Mouse (Mus musculus): ENCODE data around the gene Slc2a4.

The Slc2a4 gene

GRCm38 (mm10) chr11:69981141-69981762 is 33.3 kb upstream of the Slc2a4 start, which contains the start of gene Ctdnep1:
Gene Ctdnep1, plus strand, starts transcription at chr11:69981156.
- CTCF ChIA-PET = interaction anchor here (0.6 to 1.9 kb wide), 12 partner anchors 10 to 250 kb away, joined by 3 to 18 read pairs (median 6); partner anchors contain the start of gene Gabarap (in 1 of the 4)
- POLR2A ChIA-PET = interaction anchor here (0.6 to 8.0 kb wide), 89 partner anchors 8 to 719 kb away, joined by 3 to 137 read pairs (median 5); partner anchors contain the start of genes 2810408A11Rik (in 3 of the 4), Cldn7 (in 3 of the 4), Eif5a (in 3 of the 4) and Gabarap (in 3 of the 4)

DNA sequence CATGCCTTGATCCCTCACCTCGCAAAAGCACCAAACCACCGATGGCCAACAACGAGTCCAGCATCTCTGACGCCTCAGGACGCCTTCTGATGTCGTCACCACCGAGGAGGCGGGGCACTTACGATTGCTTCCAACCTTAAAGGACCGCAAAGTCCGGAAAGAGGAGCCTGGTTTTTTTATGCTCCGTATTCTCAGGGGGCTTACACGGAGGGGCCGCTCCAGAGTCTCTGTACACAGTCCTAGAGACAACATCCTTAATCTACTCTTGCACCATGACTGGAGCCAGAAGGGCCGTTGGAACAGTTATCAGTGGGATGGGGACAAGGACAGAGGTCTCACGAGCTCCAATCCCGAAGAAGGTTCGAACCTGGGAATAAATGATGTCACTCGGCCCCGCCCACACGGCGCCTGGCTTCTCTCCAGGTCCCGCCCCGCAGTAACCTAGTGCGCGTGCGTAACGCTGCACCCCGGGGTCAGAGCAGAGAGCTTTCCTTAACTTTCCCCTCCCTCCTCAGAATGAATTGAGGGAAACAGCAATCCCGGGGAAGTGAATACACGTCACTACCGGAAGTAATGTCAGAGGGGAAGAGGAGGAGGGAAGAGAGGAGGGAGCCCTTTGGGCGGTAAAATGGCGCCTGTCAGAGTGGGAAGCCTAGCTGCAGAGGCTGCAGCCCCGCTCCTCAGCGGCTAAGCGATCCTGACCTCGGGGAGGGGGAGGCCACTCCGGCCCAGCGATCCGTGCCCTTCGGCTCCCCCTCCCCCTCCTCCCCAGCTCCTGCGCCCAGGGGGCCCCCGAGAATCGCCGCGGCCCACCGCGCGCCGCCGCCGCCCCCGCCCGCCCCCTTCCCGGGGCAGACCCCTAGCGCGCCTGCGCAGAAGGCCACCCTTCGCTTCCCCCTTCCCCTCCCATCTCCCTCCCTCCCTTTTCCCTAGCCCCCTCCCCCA is 32.5 kb upstream of the Slc2a4 start:
- ChIA-PET POLR2A (interaction anchor here (0.6 to 8.0 kb wide), 134 partner anchors 8 to 720 kb away, joined by 3 to 137 read pairs (median 4); partner anchors contain the start of genes 2810408A11Rik (in 3 of the 4), Cldn7 (in 3 of the 4), Dvl2 (in 3 of the 4) and Eif5a (in 3 of the 4)), CTCF (interaction anchor here in 3 of 4 experiments (0.6 to 1.9 kb wide), 15 partner anchors 11 to 249 kb away, joined by 3 to 18 read pairs (median 4); partner anchors contain the start of gene Gabarap (in 1 of the 3))

DNA sequence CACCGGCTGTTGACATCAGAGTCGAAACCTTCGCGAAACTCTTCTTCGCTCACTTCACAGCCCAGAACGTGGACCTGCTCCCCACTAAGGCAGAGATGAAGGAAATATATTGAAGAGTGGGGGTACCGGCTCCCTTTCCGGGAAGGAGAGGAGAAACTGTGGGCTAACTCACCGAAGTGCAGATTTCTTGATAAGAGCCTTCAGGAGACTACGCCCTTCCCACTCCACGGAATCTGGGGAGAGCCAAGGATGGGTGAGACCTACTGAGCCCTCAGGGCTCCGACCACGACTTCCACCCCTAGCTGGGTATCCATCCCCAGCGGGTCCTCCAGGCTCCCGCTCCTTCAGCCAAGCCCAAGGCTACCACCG is 31.8 kb upstream of the Slc2a4 start:
- ChIA-PET CTCF (interaction anchor here in 2 of 4 experiments (0.6 to 1.9 kb wide), 13 partner anchors 12 to 222 kb away, joined by 3 to 18 read pairs (median 4); partner anchors contain the start of gene Gabarap (in 1 of the 2)), POLR2A (interaction anchor here (0.6 to 8.0 kb wide), 116 partner anchors 8 to 689 kb away, joined by 3 to 137 read pairs (median 5); partner anchors contain the start of genes 2810408A11Rik (in 3 of the 4), Cldn7 (in 3 of the 4), Dvl2 (in 3 of the 4) and Eif5a (in 3 of the 4))

GRCm38 (mm10) chr11:69976271-69976670 is 28.3 kb upstream of the Slc2a4 start:
- POLR2A ChIA-PET = interaction anchor here in 3 of 4 experiments (0.5 to 2.0 kb wide), 8 partner anchors 10 to 938 kb away, joined by 3 to 5 read pairs (median 4); partner anchors contain the start of genes Dvl2 (in 1 of the 3) and Gabarap (in 1 of the 3)
- CTCF ChIA-PET = interaction anchor here in 1 of 4 experiments (0.6 to 0.7 kb wide), 2 partner anchors 25 to 201 kb away, joined by 4 to 13 read pairs; no protein-coding TSS in a partner anchor

- ChIA-PET CTCF (interaction anchor here in 1 of 4 experiments (0.7 kb wide), 1 partner anchor 215 kb away, joined by 3 read pairs; no protein-coding TSS in a partner anchor), POLR2A (interaction anchor here in 2 of 4 experiments (1.0 to 2.0 kb wide), 4 partner anchors 11 to 41 kb away, joined by 4 to 5 read pairs (median 4); partner anchors contain the start of gene Gabarap (in 2 of the 2))
Observed at GRCm38 (mm10) chr11:69974907-69975306, 26.9 kb upstream of the Slc2a4 start.

DNA sequence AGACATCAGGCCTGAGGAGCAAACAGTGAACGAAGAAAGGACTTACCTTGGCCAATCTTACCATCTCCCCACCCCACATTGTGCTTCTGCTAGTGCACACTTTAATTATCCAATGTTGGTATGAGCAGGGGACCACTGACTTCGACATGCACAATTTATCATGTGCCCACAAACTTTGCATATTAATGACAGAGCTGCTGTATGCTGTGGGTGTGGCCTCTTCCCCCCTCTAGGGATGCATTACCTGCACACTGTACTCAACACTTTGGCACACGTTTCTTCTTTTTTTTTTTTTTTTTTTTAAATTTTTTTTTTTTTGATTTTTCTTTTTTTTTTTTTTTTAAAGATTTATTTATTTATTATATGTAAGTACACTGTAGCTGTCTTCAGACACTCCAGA is 22.8 kb upstream of the Slc2a4 start:
- CTCF ChIA-PET = interaction anchor here in 1 of 4 experiments (0.6 kb wide), 1 partner anchor 230 kb away, joined by 4 read pairs; no protein-coding TSS in a partner anchor
- POLR2A ChIA-PET = interaction anchor here (0.6 to 9.1 kb wide), 11 partner anchors 9 to 361 kb away, joined by 3 to 62 read pairs (median 4); partner anchors contain the start of genes Ctdnep1 (in 2 of the 4), Elp5 (in 1 of the 4) and Slc2a4 (in 1 of the 4)

GRCm38 (mm10) chr11:69970222-69970621 is 22.2 kb upstream of the Slc2a4 start:
- ChIA-PET POLR2A (interaction anchor here (0.6 to 9.1 kb wide), 9 partner anchors 10 to 50 kb away, joined by 3 to 62 read pairs (median 4); partner anchors contain the start of genes Ctdnep1 (in 2 of the 4), Acadvl (in 1 of the 4), Elp5 (in 1 of the 4) and Slc2a4 (in 1 of the 4)), CTCF (no interaction called here)

DNA sequence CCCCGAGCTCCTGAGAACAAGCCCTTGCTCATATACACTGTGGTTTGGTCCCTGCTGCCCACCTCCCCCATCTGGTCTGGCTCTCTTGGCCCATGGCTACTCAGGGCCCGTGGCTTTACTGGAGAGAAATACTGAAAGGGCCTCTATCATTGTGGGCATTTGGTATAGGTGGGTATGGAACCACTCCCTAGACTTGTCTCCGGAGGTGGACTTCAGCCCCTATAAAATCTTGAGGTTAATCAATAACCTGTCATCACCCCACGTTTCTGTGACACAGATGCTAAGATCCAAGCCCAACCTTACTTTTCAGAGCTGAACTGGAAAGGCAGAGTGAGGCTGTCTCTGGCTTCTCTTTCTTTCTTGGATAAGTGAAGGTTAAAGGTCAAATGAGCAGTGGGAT is 20.8 kb upstream of the Slc2a4 start:
- POLR2A ChIA-PET = interaction anchor here (0.7 to 9.1 kb wide), 11 partner anchors 12 to 212 kb away, joined by 3 to 62 read pairs (median 5); partner anchors contain the start of genes Ctdnep1 (in 2 of the 4), Elp5 (in 2 of the 4), Gabarap (in 1 of the 4) and Slc2a4 (in 1 of the 4)
- CTCF ChIA-PET = interaction anchor here in 1 of 4 experiments (0.7 kb wide), 1 partner anchor 540 kb away, joined by 9 read pairs; no protein-coding TSS in a partner anchor

- CTCF ChIA-PET = interaction anchor here in 2 of 4 experiments (1.2 to 4.8 kb wide), 7 partner anchors 16 to 246 kb away, joined by 3 to 30 read pairs (median 13); partner anchors contain the start of genes Ybx2 (in 2 of the 2), Slc16a11 (in 1 of the 2) and Slc2a4 (in 1 of the 2)
- POLR2A ChIA-PET = interaction anchor here in 3 of 4 experiments (0.5 to 9.1 kb wide), 19 partner anchors 9 to 80 kb away, joined by 3 to 62 read pairs (median 5); partner anchors contain the start of genes Ctdnep1 (in 3 of the 3), Elp5 (in 2 of the 3), Slc2a4 (in 2 of the 3) and 2810408A11Rik (in 1 of the 3)
Observed at GRCm38 (mm10) chr11:69966860-69967517, 19.0 kb upstream of the Slc2a4 start.

DNA sequence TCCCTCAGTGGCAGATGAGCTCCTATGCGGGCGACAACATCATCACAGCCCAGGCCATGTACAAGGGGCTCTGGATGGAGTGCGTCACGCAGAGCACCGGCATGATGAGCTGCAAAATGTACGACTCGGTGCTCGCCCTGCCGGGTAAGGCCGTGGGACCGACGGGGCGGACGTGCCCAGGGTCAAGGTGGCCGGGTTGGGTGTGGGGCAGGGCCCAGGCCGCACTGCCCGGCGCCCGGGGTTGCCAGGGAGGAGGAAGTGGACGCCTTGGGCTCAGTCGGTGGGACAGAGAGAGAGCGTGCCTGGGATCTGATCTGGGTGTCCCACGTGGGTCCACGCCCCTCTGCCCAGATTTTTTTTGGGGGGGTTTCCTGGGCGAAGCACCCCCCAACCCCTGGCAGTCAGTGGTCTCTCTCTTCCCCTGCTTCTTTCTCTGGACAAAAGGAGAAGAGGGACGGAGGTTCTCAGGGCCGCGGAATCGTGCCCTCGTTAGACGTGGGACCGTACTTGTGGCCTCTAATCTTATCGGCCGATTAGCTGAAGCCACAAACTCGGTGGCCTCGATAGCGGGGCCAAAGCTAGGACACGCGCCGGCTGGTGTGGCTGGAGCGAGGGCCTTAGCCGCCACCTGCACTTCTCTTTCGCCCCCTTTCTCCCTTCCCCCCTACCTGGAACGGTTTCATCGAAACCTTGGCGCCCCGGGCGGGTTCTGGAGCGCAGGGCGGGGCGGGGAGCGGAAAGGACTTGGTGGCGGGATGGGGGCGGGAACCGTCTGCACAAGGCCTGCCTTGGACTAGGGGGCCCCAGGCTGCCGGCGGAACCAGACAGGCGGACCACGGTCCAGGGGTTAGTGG is 18.2 kb upstream of the Slc2a4 start:
- ChIA-PET POLR2A (interaction anchor here in 3 of 4 experiments (0.5 to 9.1 kb wide), 33 partner anchors 10 to 681 kb away, joined by 3 to 62 read pairs (median 5); partner anchors contain the start of genes Ctdnep1 (in 3 of the 3), Eif5a (in 2 of the 3), Elp5 (in 2 of the 3) and Gabarap (in 2 of the 3)), CTCF (interaction anchor here in 3 of 4 experiments (0.5 to 4.8 kb wide), 12 partner anchors 14 to 247 kb away, joined by 3 to 30 read pairs (median 5); partner anchors contain the start of genes Ybx2 (in 2 of the 3), Slc16a11 (in 1 of the 3) and Slc2a4 (in 1 of the 3))

DNA sequence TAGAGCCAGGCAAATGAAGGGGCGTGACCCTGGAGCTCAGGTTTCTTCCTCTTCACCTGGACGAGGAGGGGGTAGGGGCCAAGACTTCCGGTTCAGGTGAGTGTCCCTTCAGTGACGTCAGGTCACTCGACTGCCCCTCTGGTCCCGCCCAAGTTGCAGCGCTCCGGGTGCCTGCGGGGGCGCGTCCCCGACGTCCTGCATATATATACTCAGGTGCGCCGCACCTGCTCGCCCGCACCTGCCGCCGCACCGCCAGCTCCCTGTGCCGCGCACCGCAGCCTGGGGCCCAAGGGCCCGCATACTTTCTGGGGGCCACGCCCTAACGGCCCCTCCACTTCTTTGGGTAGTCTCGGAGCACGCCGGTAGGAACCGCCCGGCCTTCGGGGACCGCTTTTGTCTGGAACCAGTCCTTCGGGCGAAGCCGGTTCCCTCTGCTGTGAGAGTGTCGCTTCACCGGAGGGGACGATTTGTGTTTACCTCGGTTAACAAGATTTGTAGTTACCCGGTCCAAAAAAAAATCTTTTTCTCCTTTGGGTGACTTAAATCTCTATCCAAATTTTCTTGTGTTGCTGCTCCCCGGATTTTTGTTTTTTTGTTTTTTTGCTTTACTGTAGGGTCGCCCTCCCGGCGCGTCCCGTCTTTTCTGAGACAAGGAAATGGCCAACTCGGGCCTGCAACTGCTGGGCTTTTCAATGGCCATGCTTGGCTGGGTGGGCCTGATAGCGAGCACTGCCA is 17.4 kb upstream of the Slc2a4 start:
- ChIA-PET CTCF (interaction anchor here (0.5 to 4.8 kb wide), 16 partner anchors 13 to 249 kb away, joined by 3 to 30 read pairs (median 4); partner anchors contain the start of genes Ybx2 (in 2 of the 4), Slc16a11 (in 1 of the 4) and Slc2a4 (in 1 of the 4)), POLR2A (interaction anchor here (0.8 to 9.1 kb wide), 34 partner anchors 10 to 681 kb away, joined by 3 to 62 read pairs (median 5); partner anchors contain the start of genes Ctdnep1 (in 3 of the 4), Eif5a (in 2 of the 4), Elp5 (in 2 of the 4) and Slc2a4 (in 2 of the 4))

GRCm38 (mm10) chr11:69964650-69965270 is 16.8 kb upstream of the Slc2a4 start, which contains the start of gene Cldn7:
Gene Cldn7, plus strand, starts transcription at chr11:69964779.
- ChIA-PET CTCF (interaction anchor here (0.5 to 4.8 kb wide), 17 partner anchors 12 to 1214 kb away, joined by 3 to 30 read pairs (median 4); partner anchors contain the start of genes Ybx2 (in 2 of the 4) and Slc2a4 (in 1 of the 4)), POLR2A (interaction anchor here (0.7 to 9.1 kb wide), 37 partner anchors 9 to 682 kb away, joined by 3 to 62 read pairs (median 4); partner anchors contain the start of genes Ctdnep1 (in 3 of the 4), Eif5a (in 2 of the 4), Elp5 (in 2 of the 4) and Slc2a4 (in 2 of the 4))

DNA sequence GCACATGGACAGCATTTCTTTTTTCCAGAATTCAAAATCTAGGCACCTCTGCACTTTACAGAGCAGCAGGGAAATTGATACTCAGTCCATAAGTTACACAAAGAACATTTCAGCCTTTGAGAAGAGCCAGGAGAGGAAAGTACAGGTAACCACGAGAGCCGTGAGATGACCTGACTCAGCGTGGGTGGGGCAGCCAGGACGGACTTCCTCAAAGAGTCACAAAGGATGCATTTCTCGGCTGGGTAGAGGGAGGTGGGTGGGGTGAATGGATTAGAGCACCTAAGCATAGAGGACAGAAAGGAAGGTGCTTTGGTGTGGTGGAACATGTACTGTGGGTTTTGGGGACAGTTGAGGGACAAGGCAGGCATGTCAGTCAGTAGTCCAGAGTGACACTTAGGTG is 13.9 kb upstream of the Slc2a4 start:
- ChIA-PET CTCF (interaction anchor here in 2 of 4 experiments (0.7 to 2.1 kb wide), 2 partner anchors 25 to 28 kb away, joined by 3 to 7 read pairs; no protein-coding TSS in a partner anchor), POLR2A (interaction anchor here in 2 of 4 experiments (0.7 to 4.0 kb wide), 4 partner anchors 14 to 238 kb away, joined by 3 to 13 read pairs (median 4); partner anchors contain the start of gene Slc2a4 (in 1 of the 2))

Data from embryonic stem cell, embryonic (primary cell).